Mouse (Mus musculus): ENCODE results near the gene Ier2.

Ier2 gene

DNA sequence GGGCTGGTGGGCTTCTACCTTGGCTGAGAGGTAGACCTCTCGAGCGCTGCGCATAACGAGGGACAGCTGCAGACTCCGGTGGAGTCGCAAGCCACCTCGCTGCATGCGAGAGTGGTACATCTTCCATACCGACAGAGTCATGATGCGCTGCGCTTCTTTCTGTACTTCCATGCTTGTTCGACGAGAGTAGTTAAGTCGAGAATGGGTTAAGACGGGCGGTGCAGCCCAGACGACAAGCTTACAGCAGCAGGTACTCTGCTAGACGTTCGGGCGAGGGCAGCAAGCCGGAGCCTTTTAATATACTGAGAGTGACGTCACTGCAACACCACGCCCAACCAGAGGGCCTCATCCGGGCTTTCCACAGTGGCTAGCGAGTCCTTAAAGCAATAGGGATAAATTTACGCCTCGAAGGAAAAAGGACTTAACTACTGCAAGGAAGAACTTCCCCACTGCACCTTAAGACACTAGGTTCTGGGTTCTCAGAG, at the start of gene Ier2:
Ier2 (minus strand) TSS at position 272 of the 485 bp plus-strand sequence.
- DNase-seq (ENCODE audit: low spot score in 2 of 2) = peak; percentile 94

DNA sequence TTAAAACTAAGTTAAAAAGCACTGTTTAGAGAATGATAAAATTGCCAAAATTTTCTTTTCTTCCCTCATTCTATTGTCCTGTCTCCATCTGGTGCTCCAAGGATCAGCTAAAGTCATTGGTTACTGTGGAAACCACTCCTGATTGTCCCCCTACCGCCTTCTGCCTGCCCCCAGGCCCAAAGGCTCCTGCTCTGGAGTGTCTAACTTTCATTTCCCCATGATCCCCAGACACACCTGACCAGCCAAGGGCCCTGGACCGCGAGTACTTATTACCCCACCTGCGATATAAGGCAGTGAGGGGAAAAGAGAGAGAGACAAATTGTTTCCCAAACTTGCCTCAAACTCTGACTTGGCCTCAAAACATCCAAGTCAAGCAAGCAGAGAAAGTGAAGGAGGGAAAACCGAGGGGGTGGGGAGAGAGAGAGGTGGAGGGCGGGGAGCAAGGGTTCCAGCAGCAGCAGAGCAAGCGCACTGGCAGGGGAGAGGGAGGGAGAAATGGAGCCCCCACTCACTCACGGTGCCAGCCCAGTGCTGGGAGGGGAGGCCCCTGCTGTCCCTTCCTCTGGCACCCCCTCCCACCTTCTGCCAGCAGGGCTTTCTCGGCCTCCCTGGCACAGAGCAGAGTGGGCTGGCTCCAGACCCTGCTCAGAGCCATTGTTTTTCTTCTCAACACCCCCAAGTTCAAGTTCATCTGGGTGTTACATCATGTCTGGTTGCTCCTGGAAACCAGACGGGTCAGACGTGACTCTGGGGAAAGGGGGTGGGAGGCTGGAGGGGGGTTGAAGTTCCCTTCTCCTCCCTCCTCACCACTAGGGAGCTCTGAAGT, 49.5 kb upstream of the Ier2 start:
- DNase-seq (ENCODE audit: low spot score in 2 of 2) = no peak

DNA sequence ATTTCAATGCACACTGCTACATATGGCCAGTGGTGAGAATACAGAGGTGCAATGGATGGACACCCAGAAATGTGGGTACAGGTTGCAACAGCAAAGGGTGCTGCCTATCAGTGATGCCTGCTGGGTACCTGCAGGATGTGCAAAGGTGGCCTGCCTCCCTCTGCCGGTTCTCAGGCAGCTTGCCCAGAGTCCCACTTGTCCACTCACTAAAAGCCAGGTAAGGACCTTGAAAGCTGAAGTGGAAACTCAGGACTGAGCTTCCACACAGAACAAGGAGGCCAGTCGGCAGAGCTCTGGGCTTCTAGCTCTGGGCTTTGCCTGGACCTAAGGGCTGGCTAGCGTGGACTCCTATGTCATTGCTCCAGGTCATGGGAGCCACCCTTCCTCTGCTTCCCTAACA, 48.7 kb upstream of the Ier2 start:
- no peak for DNase-seq (ENCODE audit: low spot score in 2 of 2)

DNA sequence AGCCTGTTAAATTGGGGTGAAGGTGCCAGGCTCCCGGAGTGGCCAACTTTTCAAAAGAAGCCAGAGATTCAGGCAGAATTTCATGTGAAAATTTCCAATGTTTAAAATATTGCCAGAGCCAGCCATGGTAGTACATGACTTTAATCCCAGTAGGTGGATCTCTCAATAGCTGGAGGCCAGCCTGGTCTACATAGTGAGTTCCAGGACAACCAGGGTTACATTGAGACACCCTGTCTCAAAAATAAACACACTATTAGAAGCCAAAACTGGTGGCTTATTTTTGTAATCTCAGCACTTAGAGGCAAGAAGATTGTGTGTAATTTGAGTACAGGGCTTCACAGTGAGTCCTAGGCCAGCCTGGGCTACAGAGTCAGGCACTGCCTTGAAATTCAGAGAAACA, 47.3 kb upstream of the Ier2 start:
- DNase-seq (ENCODE audit: low spot score in 2 of 2) = no peak

DNA sequence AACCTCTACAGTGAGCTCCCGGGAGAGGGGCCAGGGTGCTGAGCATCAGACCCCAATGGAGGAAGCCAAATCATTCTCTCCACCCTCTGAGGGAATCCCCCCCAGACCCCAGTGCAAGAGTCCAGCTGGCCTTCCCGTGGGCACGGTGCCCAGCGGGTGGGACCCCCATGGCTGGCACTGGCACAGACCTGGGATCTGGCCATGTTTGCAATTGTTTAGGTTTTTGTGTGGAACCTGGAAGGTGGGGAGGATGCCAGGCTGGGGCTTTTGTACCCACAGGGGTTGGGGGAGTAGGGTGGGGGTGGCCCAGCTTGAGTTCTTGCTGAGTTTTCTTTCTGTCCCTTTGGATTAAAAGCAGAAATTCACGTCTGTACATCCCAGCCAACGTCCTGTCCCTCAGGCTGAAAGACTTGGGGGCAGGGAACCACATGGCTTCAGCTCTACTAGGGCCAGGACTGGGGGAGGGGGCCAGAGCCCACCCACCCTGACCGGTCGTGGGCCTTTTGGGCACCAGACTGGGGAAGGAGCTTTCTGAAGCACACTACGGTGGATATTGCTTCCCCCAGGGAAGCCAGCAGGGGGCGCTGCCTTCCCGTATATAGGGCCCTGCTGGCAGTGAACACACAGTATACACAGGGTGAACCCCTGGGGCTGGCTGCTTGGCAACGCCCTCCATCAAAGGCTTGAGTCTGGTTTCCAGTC, 46.3 kb upstream of the Ier2 start:
- peak; percentile 84 to 91 for DNase-seq (ENCODE audit: low spot score in 2 of 2)

DNA sequence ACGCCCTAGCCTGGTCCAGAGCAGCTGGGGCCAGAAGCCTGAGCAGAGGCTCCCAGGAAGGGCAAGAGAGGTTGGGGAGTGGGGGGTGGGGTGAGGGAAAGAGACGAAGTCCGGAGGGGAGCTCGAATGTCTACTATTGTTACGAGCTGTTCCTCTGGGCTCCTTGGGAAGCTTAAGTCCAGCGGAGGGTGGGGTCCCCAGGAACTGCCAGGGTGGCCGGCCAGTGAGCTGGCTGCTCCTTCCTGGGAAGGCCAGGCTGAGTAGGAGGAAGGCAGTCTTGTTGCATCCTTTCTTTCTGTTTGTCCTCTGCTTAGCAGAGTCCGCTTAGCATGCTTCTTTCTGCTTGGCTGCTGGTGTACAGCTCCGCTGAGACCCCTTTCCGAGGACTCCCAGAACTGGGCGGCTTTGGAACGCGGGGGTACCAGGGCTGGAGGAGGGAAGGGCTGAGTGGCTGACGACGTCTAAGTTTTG, 45.5 kb upstream of the Ier2 start:
- no peak for DNase-seq (ENCODE audit: low spot score in 2 of 2)

DNA sequence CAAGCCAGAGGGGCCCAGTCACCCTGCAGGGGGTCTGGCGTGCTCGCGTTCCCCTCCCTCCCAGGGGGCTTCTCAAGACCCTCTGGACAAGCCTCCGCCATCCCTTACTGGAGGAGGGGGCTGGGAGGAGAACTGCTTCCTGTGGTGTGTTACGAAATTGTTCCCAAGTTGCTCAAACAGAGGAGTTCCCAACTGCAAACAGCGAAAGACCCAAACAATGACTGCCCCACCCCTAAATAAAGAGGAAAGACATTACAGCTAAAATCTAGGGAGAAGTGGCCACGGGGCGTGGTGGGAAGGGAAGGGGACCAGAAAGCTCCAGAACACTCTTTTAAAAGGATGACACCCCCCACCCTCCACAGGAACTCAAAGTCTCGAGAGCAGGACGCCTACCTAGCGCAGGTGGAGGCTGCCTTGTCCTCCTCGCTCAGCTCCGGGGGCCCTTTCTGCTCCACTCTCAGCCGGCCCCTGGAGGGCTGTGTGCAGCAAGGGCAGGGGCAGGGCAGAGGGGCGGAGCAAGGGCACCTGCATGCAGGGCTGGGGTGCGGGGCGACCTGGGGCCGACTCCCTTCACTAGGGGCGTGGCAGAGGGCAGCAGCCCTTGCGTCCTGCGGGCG, 44.7 kb upstream of the Ier2 start:
- DNase-seq (ENCODE audit: low spot score in 2 of 2) = no peak

DNA sequence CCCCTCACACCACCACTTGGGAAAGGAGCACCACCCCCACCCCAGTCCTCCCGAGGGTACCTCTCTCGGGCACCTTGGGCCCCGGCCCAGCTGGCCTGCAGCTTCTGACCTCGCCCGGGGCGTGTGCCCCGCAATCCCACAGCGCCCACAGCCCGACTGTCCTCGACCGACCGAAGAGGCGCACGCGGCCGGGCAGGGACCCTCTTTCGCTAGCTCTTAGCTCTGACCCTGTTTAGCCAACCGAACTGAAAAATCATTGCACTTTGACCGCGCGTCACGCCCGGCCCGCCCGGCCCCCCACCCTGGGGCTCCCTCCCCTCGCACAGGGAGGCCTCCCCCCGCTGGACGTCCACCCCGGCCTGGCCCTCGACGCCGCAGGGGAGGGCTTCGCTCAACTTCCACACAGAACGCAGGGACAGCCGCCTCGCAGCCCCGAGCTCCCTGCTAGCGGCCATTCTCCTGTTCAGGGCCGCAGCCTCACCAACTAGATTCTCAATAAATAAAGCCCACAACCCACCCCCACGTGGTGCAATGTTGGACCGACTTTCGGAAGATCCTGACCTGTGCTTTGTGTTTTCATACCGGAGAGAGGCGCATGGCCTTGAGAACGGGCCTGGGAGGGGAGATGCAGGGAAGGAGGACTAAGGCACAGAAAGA, 44.1 kb upstream of the Ier2 start:
- no peak for DNase-seq (ENCODE audit: low spot score in 2 of 2)

DNA sequence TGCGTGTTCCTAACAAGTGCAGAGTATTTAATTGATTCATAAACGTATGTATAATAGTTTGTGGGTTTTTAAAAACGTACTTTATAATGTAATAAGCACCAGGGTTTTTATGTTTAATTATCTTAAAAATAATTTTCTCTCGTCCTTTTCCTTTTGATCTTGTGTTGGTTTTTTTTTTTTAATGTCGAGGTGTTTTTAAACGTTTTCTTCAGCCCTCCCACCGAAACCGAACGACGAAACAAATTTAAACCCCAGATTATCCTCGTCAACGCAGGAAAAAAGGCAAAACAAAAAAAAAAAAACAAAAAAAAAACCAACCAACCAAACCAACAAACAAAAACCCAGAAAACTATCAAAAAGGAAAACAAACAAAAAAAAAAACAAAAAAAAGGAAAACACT, 43.3 kb upstream of the Ier2 start:
- DNase-seq (ENCODE audit: low spot score in 2 of 2) = no peak

DNA sequence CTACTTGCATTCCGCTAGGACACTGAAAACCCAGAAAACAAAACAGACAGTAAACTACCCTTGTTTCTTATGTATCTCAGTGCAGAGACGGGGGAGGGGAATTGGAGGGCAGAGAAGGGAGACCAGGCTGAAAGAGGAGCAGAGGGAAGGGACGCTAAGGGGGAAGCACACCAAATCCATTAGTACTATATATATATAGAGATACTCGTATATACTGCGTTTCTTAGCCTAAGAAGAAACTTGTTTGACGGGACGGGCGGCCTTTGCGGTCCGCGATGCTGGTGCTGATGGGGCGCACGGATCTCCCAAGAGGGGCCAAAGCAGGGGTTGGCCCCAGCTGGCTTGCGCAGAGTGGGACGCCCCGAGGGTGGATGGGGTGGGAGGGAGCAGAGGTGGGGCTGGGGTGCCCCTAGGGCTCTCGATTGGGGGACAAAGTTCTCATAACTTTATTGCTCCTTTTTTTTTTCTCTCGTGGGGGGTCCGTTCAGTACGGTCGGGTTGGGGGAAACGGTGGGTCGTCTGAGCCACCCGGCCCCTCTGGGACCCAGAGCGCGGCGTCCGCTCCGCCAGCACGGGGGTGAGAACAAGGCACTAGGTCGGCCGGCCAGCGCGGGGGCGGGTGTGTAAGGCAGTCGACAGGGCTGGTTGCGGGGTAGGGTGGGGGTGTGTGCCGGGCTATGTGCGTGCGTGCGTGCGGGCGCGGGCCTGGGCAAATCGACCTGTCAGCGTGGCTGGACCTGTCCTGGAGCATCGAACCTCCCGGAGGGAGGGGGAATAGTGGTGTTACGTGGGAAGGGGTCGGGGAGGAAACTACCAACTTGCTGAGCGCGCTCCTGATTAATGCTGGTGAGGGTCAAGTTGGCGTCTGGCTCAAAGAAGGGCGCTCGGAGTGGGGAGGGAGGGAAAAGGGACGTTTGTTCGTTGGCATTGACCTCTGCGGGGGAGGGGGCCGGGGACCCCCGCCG, 42.5 kb upstream of the Ier2 start:
- no peak for DNase-seq (ENCODE audit: low spot score in 2 of 2)

DNA sequence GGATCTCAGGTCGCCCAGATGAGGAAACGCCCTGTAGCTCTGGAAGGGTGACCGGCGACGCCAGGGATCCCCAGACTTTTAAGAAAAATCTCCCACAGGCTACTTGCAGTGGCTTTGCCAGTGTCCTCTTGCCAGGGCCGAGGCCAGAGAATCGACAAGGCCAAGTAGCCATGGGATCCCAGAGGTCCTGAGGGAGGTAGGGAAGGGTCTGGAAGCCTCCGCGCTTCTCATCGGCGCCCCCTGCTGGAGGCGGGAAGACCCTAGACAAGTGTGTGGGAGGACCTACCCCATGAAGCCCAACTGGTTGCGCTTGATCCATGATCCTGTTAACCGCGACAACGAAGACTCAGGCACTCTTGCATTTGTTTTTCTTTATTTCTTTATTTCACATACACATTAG, 41.7 kb upstream of the Ier2 start:
- peak in 1 of 2 experiments; percentile 48 for DNase-seq (ENCODE audit: low spot score in 2 of 2)

DNA sequence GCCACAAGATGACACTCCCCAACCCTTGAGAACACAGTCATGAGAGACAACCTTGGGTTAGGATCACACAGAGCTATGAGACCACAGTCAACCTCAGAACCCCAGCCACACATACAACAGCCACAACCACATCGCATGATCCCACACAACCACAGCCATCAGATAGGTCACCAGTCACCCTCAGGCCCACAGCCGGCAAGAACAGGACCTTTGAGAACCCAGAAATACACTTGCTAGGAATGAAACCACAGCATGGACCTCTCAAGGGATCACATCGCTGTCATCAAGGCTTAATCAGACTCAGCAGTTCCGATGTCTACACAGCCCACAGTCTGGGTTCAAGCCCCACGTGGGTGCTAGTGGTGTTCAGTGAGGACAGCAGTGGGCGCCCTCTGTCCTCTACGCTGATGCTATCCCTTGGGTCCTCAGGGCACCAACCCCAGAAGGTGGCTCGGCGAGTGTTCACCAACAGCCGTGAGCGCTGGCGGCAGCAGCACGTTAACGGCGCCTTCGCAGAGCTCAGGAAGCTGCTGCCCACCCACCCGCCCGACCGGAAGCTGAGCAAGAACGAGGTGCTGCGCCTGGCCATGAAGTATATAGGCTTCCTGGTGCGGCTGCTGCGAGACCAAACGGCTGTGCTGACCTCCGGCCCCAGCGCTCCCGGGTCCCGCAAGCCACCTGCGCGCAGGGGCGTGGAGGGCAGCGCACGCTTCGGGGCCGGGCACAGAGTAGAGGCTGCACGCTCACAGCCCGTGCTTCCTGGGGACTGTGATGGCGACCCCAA, 41.0 kb upstream of the Ier2 start:
- no peak for DNase-seq (ENCODE audit: low spot score in 2 of 2)

DNA sequence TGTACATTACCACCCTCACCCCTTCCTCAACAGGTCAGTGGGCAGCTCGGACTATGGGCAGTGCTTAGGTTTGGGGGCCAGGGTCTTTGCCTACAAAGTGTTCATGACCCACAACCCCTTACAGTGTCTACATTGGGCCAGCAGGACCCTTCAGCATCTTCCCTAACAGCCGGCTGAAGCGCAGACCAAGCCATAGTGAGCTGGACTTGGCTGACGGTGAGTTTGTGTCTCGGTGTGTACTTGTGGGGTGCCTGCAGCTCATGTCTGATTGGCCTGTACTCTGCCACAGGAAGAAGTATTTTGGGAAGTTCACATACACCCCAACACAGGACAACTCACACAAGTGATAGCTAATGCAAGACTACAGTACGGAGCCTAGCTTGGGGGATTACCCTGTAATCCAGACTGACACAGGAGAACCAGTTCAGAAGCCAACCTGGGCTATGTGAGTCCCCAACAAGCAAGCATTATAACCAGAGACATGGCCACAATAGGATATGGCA, 40.4 kb upstream of the Ier2 start:
- DNase-seq (ENCODE audit: low spot score in 2 of 2) = no peak

DNA sequence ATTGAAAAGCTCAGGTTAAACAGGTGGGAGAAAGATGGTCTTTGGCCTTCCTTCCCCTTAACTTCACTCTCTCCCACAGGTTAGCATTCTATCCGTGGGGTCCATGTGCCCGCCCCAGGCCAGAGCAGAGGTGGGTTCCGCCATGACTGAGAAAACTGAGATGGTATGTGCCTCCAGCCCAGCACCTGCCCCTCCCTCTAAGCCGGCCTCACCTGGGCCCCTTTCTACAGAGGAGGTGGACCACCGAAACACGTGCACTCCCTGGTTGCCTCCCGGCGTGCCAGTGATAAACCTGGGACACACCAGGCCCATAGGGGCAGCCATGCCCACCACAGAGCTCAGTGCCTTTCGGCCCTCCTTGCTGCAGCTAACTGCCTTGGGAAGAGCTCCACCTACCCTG, 39.9 kb upstream of the Ier2 start:
- DNase-seq (ENCODE audit: low spot score in 2 of 2) = no peak

DNA sequence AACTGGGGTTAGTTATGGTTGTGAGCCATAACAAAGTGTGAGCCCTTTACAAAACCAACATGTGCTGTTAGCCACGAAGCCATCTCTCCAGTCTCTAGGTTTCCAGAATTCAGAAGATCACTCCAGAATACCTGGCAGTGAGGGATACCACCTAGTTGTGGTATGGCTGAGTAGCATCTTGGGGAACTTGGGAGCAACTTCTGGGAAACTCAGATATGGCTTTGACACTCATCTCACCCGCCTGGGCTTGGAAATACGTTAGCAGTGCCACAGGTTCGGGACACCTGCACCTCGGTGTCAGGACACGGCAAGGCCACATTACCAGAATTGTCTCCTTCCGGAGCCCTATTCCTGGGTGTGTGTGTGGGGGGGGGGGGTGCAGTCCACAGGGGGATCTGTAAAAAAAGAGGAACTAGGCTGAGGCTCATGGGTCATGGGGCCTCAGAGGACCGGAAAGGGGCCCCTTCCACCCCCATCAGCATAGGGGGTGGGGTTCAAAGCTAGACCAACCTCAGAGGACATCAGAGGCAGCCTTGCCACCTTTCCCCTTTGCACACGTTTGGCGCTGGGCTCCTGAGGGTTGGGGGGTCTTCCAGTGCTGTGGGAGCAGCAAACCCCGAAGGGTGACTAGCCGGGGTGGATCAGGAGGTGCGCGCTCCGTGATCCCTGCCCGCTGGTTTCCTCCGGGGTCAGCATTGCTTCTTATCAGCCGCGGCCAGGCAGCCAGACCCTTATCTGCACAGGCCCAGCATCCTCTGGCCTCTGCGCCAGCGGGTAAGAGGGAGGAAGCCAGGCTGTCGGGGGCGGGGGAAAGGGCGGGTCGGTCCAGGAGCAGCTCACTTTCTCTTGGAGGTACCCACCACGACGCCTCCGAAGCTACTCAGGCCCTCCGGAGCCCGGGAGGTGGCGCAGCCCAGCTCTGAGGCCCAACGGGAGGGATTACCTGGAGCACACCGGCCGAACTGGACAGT, 38.6 kb upstream of the Ier2 start, which contains the start of gene Lyl1:
Lyl1 (plus strand) TSS at position 517 of the 971 bp plus-strand sequence.
- DNase-seq (ENCODE audit: low spot score in 2 of 2) = no peak

DNA sequence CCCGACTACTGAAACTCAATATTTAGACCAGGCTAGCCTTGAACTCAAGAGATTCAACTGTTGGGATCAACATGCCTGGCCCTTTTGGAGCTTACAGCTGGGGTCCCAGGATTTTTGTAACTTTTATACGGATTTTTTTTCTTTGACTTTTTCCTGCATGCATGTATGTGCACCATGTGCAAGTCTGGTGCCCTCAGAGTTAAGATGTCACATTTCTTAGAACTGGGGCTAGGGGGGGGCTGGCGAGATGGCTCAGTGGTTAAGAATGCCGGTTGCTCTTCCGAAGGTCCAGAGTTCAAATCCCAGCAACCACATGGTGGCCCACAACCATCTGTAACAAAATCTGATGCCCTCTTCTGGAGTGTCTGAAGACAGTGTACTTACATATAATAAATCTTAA, 37.9 kb upstream of the Ier2 start:
- no peak for DNase-seq (ENCODE audit: low spot score in 2 of 2)

DNA sequence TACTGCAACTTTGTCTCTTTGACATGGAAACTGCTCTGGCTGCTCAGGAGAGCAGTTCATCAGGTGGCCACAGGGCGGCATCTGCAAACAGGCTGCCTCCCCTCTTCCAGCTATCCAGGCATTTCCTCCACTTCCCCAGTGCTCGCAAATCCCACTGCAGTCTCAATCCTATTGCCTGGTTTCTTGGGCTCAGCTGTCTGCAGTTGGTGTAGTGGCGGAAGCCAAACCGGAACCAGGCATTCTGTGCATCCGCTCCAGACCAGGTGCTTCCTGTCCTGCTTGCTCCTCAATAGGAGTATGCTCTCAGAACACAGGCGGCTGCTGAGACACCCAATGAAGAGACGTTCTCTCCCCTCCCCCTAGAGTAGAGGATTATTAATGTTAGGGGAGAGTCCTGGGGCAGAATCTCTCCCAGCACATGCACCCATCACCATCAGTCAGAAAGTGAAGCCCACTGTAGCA, 37.2 kb upstream of the Ier2 start:
- peak in 1 of 2 experiments; percentile 64 for DNase-seq (ENCODE audit: low spot score in 2 of 2)

DNA sequence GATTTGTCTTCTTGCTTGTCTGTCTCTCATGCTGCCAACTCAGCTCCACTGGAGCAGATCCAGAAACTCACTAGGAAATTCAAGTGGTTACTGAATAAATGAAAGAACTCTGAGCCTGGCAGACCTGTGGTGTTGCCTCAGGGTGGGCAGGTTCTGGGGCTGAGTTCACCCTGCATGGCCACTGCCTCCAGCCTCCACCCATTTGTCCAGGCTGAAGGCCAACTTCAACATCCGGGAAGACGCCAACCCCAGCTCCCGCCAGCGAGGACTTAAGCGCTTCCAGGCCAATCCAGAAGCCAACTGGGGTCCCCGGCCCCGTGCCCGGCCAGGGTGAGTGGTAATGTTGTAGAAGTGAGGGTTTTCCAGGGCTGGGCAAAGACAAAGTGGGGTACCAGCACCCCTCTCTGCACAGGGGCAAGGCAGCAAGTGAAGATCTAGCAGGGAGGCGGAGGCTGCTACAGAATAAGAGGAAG, 36.3 kb upstream of the Ier2 start:
- no peak for DNase-seq (ENCODE audit: low spot score in 2 of 2)

All from right cerebral cortex, adult 2 months (tissue).